In genomic region chr17:87873943-87874342, GRCm38 (mm10) we compare ENCODE assay signal across 26 mouse cellular contexts. TPM values are rescaled to one million over a fixed set of nuclear protein-coding genes. Genes with fewer than 3 reads are reported as not detected.
DNase-seq lines count a peak whose midpoint lies in the region; ATAC-seq and TF ChIP-seq lines count a peak whose summit lies in the region.
"Had no signal": no experiment of that assay in that cellular context is flagged by ENCODE, and none has a peak within 500 bp of the region (broad histone marks: within the 10 kb centered on the region; RNA-seq: fewer than 3 reads in every experiment).

No protein-coding gene starts in this region.

- no peak overlapping the region for H3K4me2 ChIP-seq in forebrain, embryonic 11.5 days (ENCODE audit: low read depth, low read length, severe bottlenecking)
- no peak overlapping the region for H3K4me2 ChIP-seq in forebrain, postnatal 0 days (ENCODE audit: low read depth)
- H3K4me2 ChIP-seq in midbrain, embryonic 15.5 days: no peak overlapping the region
- H3K4me2 ChIP-seq in limb, embryonic 11.5 days (ENCODE audit: low read depth, severe bottlenecking): no peak overlapping the region
- H3K4me2 ChIP-seq: embryonic facial prominence, embryonic 15.5 days; forebrain, embryonic 15.5 days; heart, embryonic 13.5 days; hindbrain, embryonic 12.5 days had no signal

- WGBS in forebrain, embryonic 11.5 days: 88% methylated on average over 4 of the region's 4 CpGs
- 87% methylated on average over 4 of the region's 4 CpGs for WGBS in forebrain, postnatal 0 days
- WGBS in midbrain, embryonic 10.5 days: 87% methylated on average over 4 of the region's 4 CpGs
- WGBS in midbrain, embryonic 15.5 days: 80% methylated on average over 4 of the region's 4 CpGs
- 86% methylated on average over 4 of the region's 4 CpGs for WGBS in limb, embryonic 11.5 days

- H3K4me3 ChIP-seq in forebrain, embryonic 11.5 days (ENCODE audit: low read depth, low read length): no peak overlapping the region
- H3K4me3 ChIP-seq in forebrain, postnatal 0 days (ENCODE audit: low read depth, low read length): no peak overlapping the region
- H3K4me3 ChIP-seq in midbrain, embryonic 10.5 days: no peak overlapping the region
- H3K4me3 ChIP-seq in midbrain, embryonic 15.5 days: no peak overlapping the region
- no peak overlapping the region for H3K4me3 ChIP-seq in limb, embryonic 11.5 days (ENCODE audit: low read depth, low read length)
- H3K4me3 ChIP-seq: embryonic facial prominence, embryonic 15.5 days; erythroblast, embryonic 14.5 days; forebrain, embryonic 10.5 days; forebrain, embryonic 15.5 days; heart, adult 2 months; heart, embryonic 13.5 days; hindbrain, embryonic 12.5 days had no signal

- peaks cover 10% of the 10 kb centered on the region; the same call in 1 of the 2 replicates for H3K4me1 ChIP-seq in forebrain, embryonic 11.5 days (replicated peaks; ENCODE audit: control insufficient read depth, insufficient read depth, low read length)
- H3K4me1 ChIP-seq in forebrain, postnatal 0 days (ENCODE audit: insufficient read depth): peaks cover 11% of the 10 kb centered on the region
- H3K4me1 ChIP-seq in midbrain, embryonic 10.5 days: peaks cover 30% of the 10 kb centered on the region
- peaks cover 17% of the 10 kb centered on the region for H3K4me1 ChIP-seq in midbrain, embryonic 15.5 days
- H3K4me1 ChIP-seq in limb, embryonic 11.5 days (ENCODE audit: control insufficient read depth, insufficient read depth, low read length): no peaks in the 10 kb centered on the region

- no peaks in the 10 kb centered on the region for H3K9me3 ChIP-seq in forebrain, embryonic 11.5 days (ENCODE audit: control insufficient read depth, low read length)
- no peaks in the 10 kb centered on the region for H3K9me3 ChIP-seq in forebrain, postnatal 0 days (ENCODE audit: low read length)
- H3K9me3 ChIP-seq in midbrain, embryonic 10.5 days (replicated peaks): no peaks in the 10 kb centered on the region
- no peaks in the 10 kb centered on the region for H3K9me3 ChIP-seq in midbrain, embryonic 15.5 days
- H3K9me3 ChIP-seq in limb, embryonic 11.5 days (ENCODE audit: control insufficient read depth, low read length): no peaks in the 10 kb centered on the region
- H3K9me3 ChIP-seq: embryonic facial prominence, embryonic 15.5 days; forebrain, embryonic 10.5 days; forebrain, embryonic 15.5 days; heart, embryonic 13.5 days; hindbrain, embryonic 12.5 days had no signal

- ATAC-seq in forebrain, embryonic 11.5 days (replicated peaks; ENCODE audit: low FRiP score): no peak
- ATAC-seq in forebrain, postnatal 0 days: no peak
- no peak for ATAC-seq in midbrain, embryonic 15.5 days (replicated peaks)
- no peak for ATAC-seq in limb, embryonic 11.5 days (ENCODE audit: insufficient number of reproducible peaks, low FRiP score, low TSS enrichment, low read depth)
- ATAC-seq: forebrain, embryonic 15.5 days; hindbrain, embryonic 16.5 days; inflammation-experienced regulatory T-cells, adult 6 months had no signal

- TF ChIP-seq CTCF in forebrain, postnatal 0 days (IDR thresholded peaks at IDR 0.05; ENCODE audit: low read depth): no peak

- no peak overlapping the region for H3K27ac ChIP-seq in forebrain, embryonic 11.5 days (ENCODE audit: low read depth, low read length)
- no peak overlapping the region for H3K27ac ChIP-seq in forebrain, postnatal 0 days (ENCODE audit: low read depth, low read length)
- no peak overlapping the region for H3K27ac ChIP-seq in midbrain, embryonic 10.5 days (replicated peaks)
- no peak overlapping the region for H3K27ac ChIP-seq in midbrain, embryonic 15.5 days
- H3K27ac ChIP-seq in limb, embryonic 11.5 days (replicated peaks; ENCODE audit: low read depth, low read length): no peak overlapping the region
- H3K27ac ChIP-seq: embryonic facial prominence, embryonic 15.5 days; forebrain, embryonic 10.5 days; forebrain, embryonic 15.5 days; heart, adult 2 months; heart, embryonic 13.5 days; hindbrain, embryonic 12.5 days had no signal

- H3K27me3 ChIP-seq in forebrain, embryonic 11.5 days (ENCODE audit: control insufficient read depth, insufficient read depth, low read length): no peaks in the 10 kb centered on the region; the same call in 1 of the 2 replicates
- H3K27me3 ChIP-seq in forebrain, postnatal 0 days (ENCODE audit: insufficient read depth, low read length): no peaks in the 10 kb centered on the region
- H3K27me3 ChIP-seq in midbrain, embryonic 10.5 days (ENCODE audit: low read depth, poor library complexity, severe bottlenecking): peaks cover 35% of the 10 kb centered on the region
- no peaks in the 10 kb centered on the region for H3K27me3 ChIP-seq in midbrain, embryonic 15.5 days (replicated peaks)
- no peaks in the 10 kb centered on the region for H3K27me3 ChIP-seq in limb, embryonic 11.5 days (ENCODE audit: control insufficient read depth, insufficient read depth, low read length)
- H3K27me3 ChIP-seq: embryonic facial prominence, embryonic 15.5 days; forebrain, embryonic 15.5 days had no signal

- peak; percentile 28 for DNase-seq in forebrain, embryonic 11.5 days (ENCODE audit: low spot score)
- no peak for DNase-seq in forebrain, postnatal 0 days
- peak; percentile 6 for DNase-seq in midbrain, embryonic 10.5 days (ENCODE audit: low spot score)
- DNase-seq in limb, embryonic 11.5 days (ENCODE audit: low spot score): peak; percentile 16
- DNase-seq in left cerebral cortex, adult 9 months (ENCODE audit: low spot score in 2 of 2): no peak
- DNase-seq: adrenal gland, adult 2 months; adrenal gland, postnatal 25 days; embryo, embryonic 11 days; gastrocnemius, postnatal 10 days; heart, adult 2 months; heart, postnatal 4 days had no signal

- no peaks in the 10 kb centered on the region for H3K36me3 ChIP-seq in forebrain, embryonic 11.5 days (ENCODE audit: control insufficient read depth, insufficient read depth, low read length)
- no peaks in the 10 kb centered on the region for H3K36me3 ChIP-seq in forebrain, postnatal 0 days (ENCODE audit: insufficient read depth)
- H3K36me3 ChIP-seq in midbrain, embryonic 10.5 days: no peaks in the 10 kb centered on the region
- no peaks in the 10 kb centered on the region for H3K36me3 ChIP-seq in midbrain, embryonic 15.5 days (replicated peaks)
- no peaks in the 10 kb centered on the region for H3K36me3 ChIP-seq in limb, embryonic 11.5 days (ENCODE audit: control insufficient read depth, insufficient read depth, low read length)
- H3K36me3 ChIP-seq: embryonic facial prominence, embryonic 15.5 days; forebrain, embryonic 10.5 days; forebrain, embryonic 15.5 days; heart, embryonic 13.5 days; hindbrain, embryonic 12.5 days had no signal

- no peak overlapping the region for H3K9ac ChIP-seq in forebrain, embryonic 11.5 days (ENCODE audit: low read length)
- H3K9ac ChIP-seq in forebrain, postnatal 0 days: no peak overlapping the region
- no peak overlapping the region for H3K9ac ChIP-seq in midbrain, embryonic 15.5 days
- no peak overlapping the region for H3K9ac ChIP-seq in limb, embryonic 11.5 days (ENCODE audit: low read length)
- H3K9ac ChIP-seq: embryonic facial prominence, embryonic 15.5 days; forebrain, embryonic 15.5 days; heart, embryonic 13.5 days; hindbrain, embryonic 12.5 days had no signal

RNA-seq across cellular contexts. Expression of gene Rpl36-ps4, which starts 46.8 kb away (rescaled TPM):
- polyA plus RNA-seq in forebrain, embryonic 11.5 days (2014; fragmentation: Nextera tagmentation; extraction: Ambion mirVana): not detected in 2 replicates
- not detected in 2 replicates for total RNA-seq in forebrain, postnatal 0 days (2014; rRNA removed)
- polyA plus RNA-seq in forebrain, postnatal 0 days (2015; fragmentation: Nextera tagmentation; extraction: Ambion mirVana): not detected in 2 replicates
- not detected in 2 replicates for polyA plus RNA-seq in midbrain, embryonic 10.5 days (2016; fragmentation: Nextera tagmentation; extraction: Ambion mirVana)
- not detected in 2 replicates for polyA plus RNA-seq in midbrain, embryonic 15.5 days (2015; fragmentation: Nextera tagmentation; extraction: Ambion mirVana)
- not detected in 2 replicates for polyA plus RNA-seq in limb, embryonic 11.5 days (2014; fragmentation: Nextera tagmentation; extraction: Ambion mirVana)
- total RNA-seq: adrenal gland, adult 2 months; adrenal gland, postnatal 25 days; common myeloid progenitor, adult 5-6 weeks; ES-E14; gastrocnemius, postnatal 10 days; gastrocnemius, postnatal 4 days; heart, adult 2 months; heart, postnatal 4 days had no signal
- polyA plus RNA-seq: adrenal gland, adult 2 months; embryonic facial prominence, embryonic 11.5 days; embryonic facial prominence, embryonic 15.5 days; erythroblast, embryonic 14.5 days; forebrain, embryonic 10.5 days; forebrain, embryonic 15.5 days; frontal cortex, adult 2 months; heart, adult 2 months; heart, embryonic 13.5 days; heart, postnatal 0 days; hindbrain, embryonic 12.5 days; hindbrain, embryonic 16.5 days; inflammation-experienced regulatory T-cells, adult 6 months had no signal

Comparison
In these comparisons a context has a peak if more than half of its experiments do, and no peak if none do; other contexts are left out.
1. DNase-seq: peak in forebrain, embryonic 11.5 days (single experiment), midbrain, embryonic 10.5 days (single experiment) and limb, embryonic 11.5 days (single experiment); none in forebrain, postnatal 0 days (single experiment) and left cerebral cortex, adult 9 months (0 of 2).